Comparison of ENCODE assay signal across 9 mouse cellular contexts in the genomic region with DNA sequence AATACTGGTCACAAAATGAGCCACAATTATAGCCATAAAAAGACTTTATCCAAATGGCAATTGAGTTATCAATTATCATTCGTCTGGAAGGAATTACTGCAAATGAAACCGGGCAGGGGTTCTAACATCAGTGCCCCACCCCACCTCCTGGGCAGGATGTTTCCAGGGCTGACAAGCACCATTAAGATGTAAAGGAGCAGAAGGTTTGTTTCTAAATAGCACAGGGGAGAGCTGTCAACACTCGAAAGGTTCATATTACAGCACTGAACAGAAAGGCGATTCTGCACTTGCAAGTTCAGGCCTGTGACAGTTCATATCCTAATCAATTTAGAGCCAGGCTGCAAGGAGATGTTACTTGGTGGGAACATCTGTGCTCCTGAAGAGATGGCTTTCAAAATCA. TPM values are rescaled to one million over a fixed set of nuclear protein-coding genes. Genes with fewer than 3 reads are reported as not detected.
DNase-seq lines count a peak whose midpoint lies in the region; ATAC-seq and TF ChIP-seq lines count a peak whose summit lies in the region.
"Had no signal": no experiment of that assay in that cellular context is flagged by ENCODE, and none has a peak within 500 bp of the region (broad histone marks: within the 10 kb centered on the region; RNA-seq: fewer than 3 reads in every experiment).

No protein-coding gene starts in this region.

- no peak for TF ChIP-seq CTCF in kidney, postnatal 0 days (IDR thresholded peaks at IDR 0.05; ENCODE audit: low read depth)

- intact Hi-C loops in left cerebral cortex, postnatal 14 days (cut with DNase I) = loop anchor here (2.0 to 10.0 kb wide), 2 partner anchors 215 to 243 kb away; no protein-coding TSS in a partner anchor

- peak; percentile 51 for DNase-seq in kidney, postnatal 0 days (ENCODE audit: low spot score)
- DNase-seq in kidney, adult 9 months = no peak
- peak; percentile 59 for DNase-seq in ZHBTc4 (ENCODE audit: low read depth, low spot score)
- DNase-seq in forebrain, embryonic 14.5 days (ENCODE audit: low spot score) = no peak
- DNase-seq in left cerebral cortex, postnatal 14 days (ENCODE audit: low spot score in 2 of 2) = no peak
- no peak for DNase-seq in cerebellum, postnatal 36 days
- DNase-seq in adrenal gland, postnatal 10 days = no peak
- DNase-seq: kidney, adult 11 months had no signal

- H3K9ac ChIP-seq in kidney, postnatal 0 days (ENCODE audit: low read depth, low read length) = no peak overlapping the region
- H3K9ac ChIP-seq in forebrain, embryonic 14.5 days (ENCODE audit: low read length) = 0 out of 2 replicates have a peak overlapping the region, but pooled peaks have one; percentile 84
- 0 out of 2 replicates have a peak overlapping the region, but pooled peaks have one; percentile 36 for H3K9ac ChIP-seq in midbrain, embryonic 13.5 days (replicated peaks)

- no peaks in the 10 kb centered on the region for H3K36me3 ChIP-seq in kidney, postnatal 0 days (ENCODE audit: insufficient read depth, low read length)
- no peaks in the 10 kb centered on the region for H3K36me3 ChIP-seq in forebrain, embryonic 14.5 days (ENCODE audit: control insufficient read depth, insufficient read depth, low read length)
- no peaks in the 10 kb centered on the region for H3K36me3 ChIP-seq in midbrain, embryonic 13.5 days

- no peak for ATAC-seq in kidney, postnatal 0 days (replicated peaks; ENCODE audit: low FRiP score, low read depth)
- ATAC-seq in forebrain, embryonic 14.5 days = no peak
- no peak for ATAC-seq in midbrain, embryonic 13.5 days

- peaks cover 27% of the 10 kb centered on the region for H3K4me1 ChIP-seq in kidney, postnatal 0 days (replicated peaks; ENCODE audit: insufficient read depth, low read length)
- H3K4me1 ChIP-seq in forebrain, embryonic 14.5 days (ENCODE audit: control insufficient read depth, insufficient read depth, low read length) = peaks cover 35% of the 10 kb centered on the region
- peaks cover 46% of the 10 kb centered on the region for H3K4me1 ChIP-seq in midbrain, embryonic 13.5 days (replicated peaks)

- no peaks in the 10 kb centered on the region for H3K9me3 ChIP-seq in kidney, postnatal 0 days (replicated peaks; ENCODE audit: low read length)
- no peaks in the 10 kb centered on the region for H3K9me3 ChIP-seq in forebrain, embryonic 14.5 days (replicated peaks; ENCODE audit: control insufficient read depth, low read length)
- no peaks in the 10 kb centered on the region for H3K9me3 ChIP-seq in midbrain, embryonic 13.5 days

- no peaks in the 10 kb centered on the region for H3K27me3 ChIP-seq in kidney, postnatal 0 days (ENCODE audit: insufficient read depth, low read length)
- no peaks in the 10 kb centered on the region for H3K27me3 ChIP-seq in forebrain, embryonic 14.5 days (replicated peaks; ENCODE audit: control insufficient read depth, insufficient read depth, low read length)
- peaks cover 6% of the 10 kb centered on the region; the same call in 1 of the 2 replicates for H3K27me3 ChIP-seq in midbrain, embryonic 13.5 days

- H3K27ac ChIP-seq in kidney, postnatal 0 days = no peak overlapping the region
- H3K27ac ChIP-seq in forebrain, embryonic 14.5 days (ENCODE audit: low read depth, low read length) = no peak overlapping the region
- no peak overlapping the region for H3K27ac ChIP-seq in midbrain, embryonic 13.5 days

- WGBS in kidney, postnatal 0 days = 26% methylated on average over 4 of the region's 4 CpGs
- WGBS in forebrain, embryonic 14.5 days = 14% methylated on average over 4 of the region's 4 CpGs
- WGBS in midbrain, embryonic 13.5 days = 16% methylated on average over 4 of the region's 4 CpGs

- no peak overlapping the region for H3K4me3 ChIP-seq in kidney, postnatal 0 days (replicated peaks; ENCODE audit: low read depth, low read length)
- H3K4me3 ChIP-seq in forebrain, embryonic 14.5 days (ENCODE audit: low read depth, low read length) = peak overlapping the region; percentile 69; the same call in 1 of the 2 replicates
- peak overlapping the region; percentile 70 for H3K4me3 ChIP-seq in midbrain, embryonic 13.5 days (replicated peaks)

- H3K4me2 ChIP-seq in kidney, postnatal 0 days (ENCODE audit: low read length) = peak overlapping the region; percentile 77
- H3K4me2 ChIP-seq in forebrain, embryonic 14.5 days (ENCODE audit: low read length) = peak overlapping the region; percentile 85
- H3K4me2 ChIP-seq in midbrain, embryonic 13.5 days (replicated peaks) = peak overlapping the region; percentile 89

RNA-seq across cellular contexts. Expression of a gene that starts 3.3 kb away (rescaled TPM):
- polyA plus RNA-seq in kidney, postnatal 0 days (2015; fragmentation: Nextera tagmentation; extraction: Ambion mirVana) = 100 and 104 TPM in 2 replicates
- polyA plus RNA-seq in forebrain, embryonic 14.5 days (2014; fragmentation: Nextera tagmentation; extraction: Ambion mirVana) = 76.2 and 88.9 TPM in 2 replicates
- 55.3 and 69.1 TPM in 2 replicates for polyA plus RNA-seq in midbrain, embryonic 13.5 days (2015; fragmentation: Nextera tagmentation; extraction: Ambion mirVana)
- 100 to 1,000 TPM; 177 to 179 TPM for total RNA-seq in left cerebral cortex, postnatal 14 days (2021)
- total RNA-seq in adrenal gland, postnatal 10 days (2021) = 100 to 1,000 TPM; 109 to 119 TPM

Comparison
In these comparisons a context has a peak if more than half of its experiments do, and no peak if none do; other contexts are left out.
1. DNase-seq: peak in kidney, postnatal 0 days (single experiment) and ZHBTc4 (single experiment); none in kidney, adult 9 months (single experiment), forebrain, embryonic 14.5 days (single experiment), left cerebral cortex, postnatal 14 days (0 of 2), cerebellum, postnatal 36 days (0 of 2) and adrenal gland, postnatal 10 days (single experiment).
2. Peak in every context shown above with its lines, with median percentiles within 50 percentile points of each other: H3K4me2 ChIP-seq.